Mouse (Mus musculus) kidney, adult 2 months (tissue): ENCODE data around the gene Taar9.

Source experiments
- CTCF ChIP-seq: fragments of 200-500 bp; conservative IDR thresholded peaks from 2 replicates; pipeline ENCODE4 v1.5.1; 2011; ENCODE audit warnings: low read depth, mild to moderate bottlenecking, control low read depth, low read length, moderate library complexity, mixed read lengths; ENCODE audit not compliant: insufficient read depth, insufficient read length
- POLR2A ChIP-seq: fragments of 200-500 bp; IDR thresholded peaks from one replicate; pipeline ENCODE4 v1.6.1; 2011; ENCODE audit warnings: low read depth, low read length, control low read depth

- TF ChIP-seq CTCF (no peak), POLR2A (no peak)
Observed at GRCm38 (mm10) chr10:24158470-24159254, 49.3 kb upstream of the Taar9 start.
